Mouse (Mus musculus): Measurements from ENCODE around the gene Dll3.

Dll3 gene

DNA sequence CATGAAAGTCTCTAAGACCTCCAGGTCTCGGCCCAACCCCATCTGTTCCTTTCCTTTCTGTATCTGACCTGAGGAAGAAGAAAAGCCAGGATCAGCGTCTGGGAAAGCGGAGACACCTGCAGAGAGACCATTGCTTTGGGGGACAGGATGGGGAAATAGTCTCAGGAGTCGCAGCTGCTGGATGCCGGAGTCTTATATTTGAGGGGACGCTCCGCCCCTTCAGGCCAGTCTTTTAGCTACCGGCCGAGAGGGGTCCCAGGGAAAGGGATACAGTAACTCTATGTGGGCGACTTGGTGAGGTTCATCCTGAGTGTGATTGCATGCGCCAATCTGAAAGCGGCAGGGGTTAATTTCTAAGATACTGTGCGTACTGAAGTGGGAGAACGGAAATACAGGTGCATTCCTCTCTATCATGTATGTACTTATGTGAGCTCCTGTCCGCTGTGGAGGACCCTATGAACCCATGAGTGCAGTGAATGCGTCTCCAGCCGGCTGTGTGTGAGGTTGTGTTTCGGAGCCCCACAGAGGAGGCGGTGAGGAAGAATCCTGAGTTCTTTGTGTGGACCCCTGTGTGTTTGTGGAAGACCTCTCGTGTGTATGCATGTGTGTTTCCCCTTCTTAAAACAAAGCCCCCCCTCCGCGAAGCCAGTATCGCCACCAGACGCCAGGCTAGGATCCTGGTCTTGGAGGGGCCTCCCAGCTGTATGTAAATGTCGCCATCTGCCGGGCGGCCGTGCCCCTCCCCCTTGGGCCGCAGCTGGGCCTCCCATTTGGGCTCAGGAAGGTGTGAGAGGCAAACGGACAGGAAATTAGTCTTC, at the start of gene Dll3:
Dll3 (minus strand) TSS at position 623 of the 818 bp plus-strand sequence.
- DNase-seq = peak; percentile 65

DNA sequence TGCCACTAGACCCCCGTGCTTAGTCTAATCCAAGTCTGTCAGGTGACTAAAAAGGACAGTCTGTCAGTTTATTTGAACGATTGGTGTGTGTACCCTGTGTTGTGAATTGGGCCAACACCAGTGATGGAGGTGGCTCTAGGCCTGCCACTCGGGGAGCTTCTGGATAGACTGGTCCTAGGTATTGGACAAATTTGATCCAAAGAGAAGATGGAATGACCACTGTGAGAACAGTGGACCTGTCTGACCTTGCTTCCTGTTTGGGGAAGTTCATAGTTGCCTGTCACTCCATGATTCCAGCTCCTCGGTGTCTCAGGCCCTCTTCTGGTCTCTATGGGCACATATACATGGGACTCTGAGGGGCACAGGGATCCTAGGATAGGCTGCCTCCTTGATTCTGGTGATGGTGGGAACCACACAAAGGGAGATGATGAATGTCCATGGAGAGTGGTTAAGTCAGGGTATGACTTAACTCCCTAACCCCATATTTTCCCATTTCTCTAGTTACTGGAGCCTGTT, 49.7 kb upstream of the Dll3 start:
- no peak for DNase-seq

DNA sequence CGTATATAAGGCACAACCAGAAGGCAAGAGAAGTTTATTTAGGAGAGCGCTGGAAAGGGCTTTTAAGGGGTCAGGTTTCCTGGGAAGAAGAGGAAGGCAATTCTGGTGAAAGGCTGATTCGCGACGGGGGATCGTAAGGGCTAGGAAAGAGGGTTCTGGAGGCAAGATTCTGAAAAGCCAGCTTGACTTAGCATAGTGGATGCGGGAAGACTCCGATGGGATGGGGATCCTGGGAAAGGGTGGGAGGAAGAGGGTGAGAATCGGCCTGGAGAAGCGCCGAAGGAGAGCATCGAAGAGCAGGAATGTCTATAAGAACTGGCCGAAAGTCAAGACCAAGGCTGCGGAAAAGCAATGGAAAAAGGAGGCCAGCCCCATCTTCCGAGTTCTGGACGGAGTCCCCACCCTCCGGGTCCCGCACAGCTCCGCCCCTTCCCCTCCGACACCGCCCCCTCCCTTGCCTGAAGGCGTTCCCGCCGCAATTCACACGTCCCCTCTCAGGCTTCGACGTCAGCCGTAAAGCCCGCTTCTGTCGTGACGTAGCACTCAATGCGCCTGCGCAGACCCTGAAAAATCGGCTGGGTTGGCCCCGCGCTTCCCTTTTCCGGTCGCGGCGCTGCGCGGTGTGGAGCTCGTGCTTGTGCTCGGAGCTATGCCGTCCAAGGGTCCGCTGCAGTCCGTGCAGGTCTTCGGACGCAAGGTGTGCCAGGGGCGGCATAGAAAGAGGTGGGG, 48.3 kb upstream of the Dll3 start, which contains the start of gene Rps16:
Rps16 (plus strand) TSS at position 498 of the 729 bp plus-strand sequence.
- peak; percentile 99 for DNase-seq

DNA sequence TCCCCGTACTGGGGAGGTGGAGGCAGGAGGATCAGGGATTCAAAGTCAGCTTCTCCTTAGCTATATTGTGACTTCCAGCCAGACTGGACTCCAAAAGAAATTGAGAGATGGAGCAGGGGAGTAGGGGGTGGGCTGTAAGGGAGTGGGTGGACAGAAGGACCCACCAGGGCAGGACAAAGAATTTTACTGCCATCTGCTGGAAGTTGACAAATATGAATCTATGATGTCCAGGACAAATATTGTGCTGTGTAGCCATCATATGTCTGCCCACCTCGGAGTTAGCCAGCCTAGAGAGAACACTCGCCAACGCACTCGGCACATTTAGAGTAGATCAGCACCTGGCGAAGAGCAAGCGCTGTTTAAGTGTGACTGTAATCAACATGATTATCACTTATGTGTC, 46.6 kb upstream of the Dll3 start:
- no peak for DNase-seq

DNA sequence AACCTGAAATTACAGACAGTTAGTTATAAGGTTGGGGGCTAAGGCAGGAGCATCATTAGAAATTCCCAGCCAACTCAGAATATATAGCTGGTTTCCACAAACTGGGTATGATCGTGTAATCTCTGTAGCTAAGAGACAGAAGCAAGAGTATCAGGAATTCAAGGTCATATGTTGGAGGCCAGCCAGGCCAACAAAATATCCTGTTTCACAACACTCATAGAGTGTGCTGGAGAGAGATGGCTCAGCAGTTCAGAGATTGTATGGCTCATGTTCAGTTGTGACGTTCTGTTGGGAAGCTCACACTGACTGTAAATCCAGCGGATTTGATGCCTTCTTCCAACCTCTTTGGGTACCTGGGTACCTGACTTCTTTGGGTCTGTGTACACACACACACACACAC, 45.7 kb upstream of the Dll3 start:
- DNase-seq = no peak

DNA sequence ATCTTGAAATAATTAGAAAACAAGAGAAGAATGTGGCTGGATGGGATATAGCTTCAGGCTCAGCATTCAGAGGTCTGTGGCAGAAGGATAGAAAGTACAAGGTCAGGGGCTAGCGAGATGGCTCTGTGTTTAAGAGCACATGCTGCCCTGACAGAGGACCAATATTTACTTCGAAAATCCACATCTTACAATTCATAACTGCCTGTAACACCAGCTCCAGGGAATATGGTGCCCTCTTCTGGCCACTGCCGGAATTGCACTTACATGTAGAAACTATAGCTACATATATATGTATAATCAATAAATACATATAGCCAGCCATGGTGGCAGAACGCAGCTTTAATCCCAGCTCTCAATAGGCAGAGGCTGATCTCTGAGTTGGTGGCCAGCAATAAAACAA, 42.6 kb upstream of the Dll3 start:
- peak; percentile 66 for DNase-seq

DNA sequence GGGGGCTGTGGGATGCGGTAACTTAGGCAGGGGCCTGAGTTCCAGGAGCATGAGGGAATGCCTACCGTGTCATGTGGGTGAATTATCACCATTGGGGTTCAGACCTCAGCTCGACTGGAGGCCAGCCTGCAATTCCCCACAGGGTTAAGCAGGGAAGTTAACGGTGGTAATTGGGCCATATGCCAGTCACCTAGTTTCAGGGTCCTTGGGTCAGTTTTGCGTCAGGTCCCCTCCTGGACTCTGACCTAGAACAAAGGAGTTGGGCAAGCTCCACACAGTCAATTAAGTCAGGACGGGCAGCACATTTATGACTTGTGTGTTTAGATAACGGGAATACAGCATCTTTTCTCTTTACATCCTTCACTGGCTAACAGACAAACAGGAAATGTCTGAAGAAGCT, 39.3 kb upstream of the Dll3 start:
- no peak for DNase-seq

DNA sequence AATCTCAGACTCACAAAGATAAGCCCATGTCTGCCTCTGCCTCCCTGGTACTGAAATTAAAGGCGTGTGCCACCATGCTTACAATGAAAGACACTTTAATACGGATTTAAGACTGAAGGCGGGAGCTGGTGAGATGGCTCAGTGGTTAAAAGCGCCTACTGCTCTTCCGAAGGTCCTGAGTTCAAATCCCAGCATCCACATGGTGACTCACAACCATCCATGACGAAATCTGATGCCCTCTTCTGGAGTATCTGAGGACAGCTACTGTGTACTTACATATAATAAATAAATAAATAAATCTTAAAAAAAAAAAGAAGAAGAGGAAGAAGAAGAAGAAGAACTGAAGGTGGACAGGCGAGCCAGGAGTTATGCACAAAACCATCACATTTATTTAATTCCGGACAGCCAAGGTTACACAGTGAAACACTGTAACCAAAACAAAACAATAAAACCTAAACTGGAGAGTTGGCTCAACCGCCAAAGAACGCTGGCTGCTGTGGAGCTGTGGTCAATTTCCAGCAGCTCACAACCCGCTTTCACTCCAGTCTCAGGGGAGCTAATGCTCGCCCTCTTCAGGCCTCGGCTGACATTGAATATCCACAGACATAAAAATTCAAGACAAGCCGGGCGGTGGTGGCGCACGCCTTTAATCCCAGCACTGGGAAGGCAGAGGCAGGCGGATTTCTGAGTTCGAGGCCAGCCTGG, 37.3 kb upstream of the Dll3 start:
- peak; percentile 60 for DNase-seq

DNA sequence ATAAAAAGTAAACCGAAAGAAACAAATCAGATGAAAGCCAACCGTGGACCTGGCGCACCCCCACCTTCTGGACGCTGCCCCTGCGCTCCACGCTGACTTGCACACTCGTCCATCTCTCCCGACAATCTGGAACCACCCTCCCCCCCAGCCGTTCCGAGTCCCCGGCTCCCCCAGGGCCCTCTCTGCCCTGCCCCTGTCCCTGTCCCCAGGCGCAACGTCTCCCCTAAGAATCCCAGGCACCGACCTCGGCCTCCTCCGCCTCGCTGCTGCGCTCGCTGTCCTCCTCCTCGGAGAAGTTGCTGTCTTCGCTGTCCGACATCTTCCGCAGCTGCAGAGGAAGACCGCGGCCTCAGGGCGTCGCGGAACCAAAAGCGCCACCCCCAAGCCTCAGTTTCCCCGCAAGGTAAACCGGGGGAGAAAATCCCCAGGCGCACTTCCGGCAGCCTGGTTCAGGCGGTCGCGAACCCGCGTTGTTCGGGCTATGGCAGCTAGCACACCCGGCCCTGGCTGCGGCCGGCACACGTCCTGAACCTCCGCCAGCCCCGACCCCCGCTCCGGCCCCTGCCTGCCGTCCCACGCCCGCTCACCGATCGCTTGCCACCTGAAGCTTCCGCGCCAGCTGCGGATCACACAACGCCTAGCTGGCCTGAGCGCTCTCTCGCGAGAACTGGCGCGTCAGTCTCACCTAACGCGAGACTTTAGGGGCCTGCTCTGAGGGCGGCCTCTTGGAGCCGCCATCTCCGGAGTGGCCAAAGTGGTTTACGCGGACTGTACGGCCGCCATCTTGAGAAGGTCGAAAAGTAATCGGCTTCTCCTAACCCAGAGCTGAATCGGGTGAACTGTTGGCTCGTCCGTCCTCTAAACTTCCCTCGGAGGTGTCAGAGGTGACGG, 36.3 kb upstream of the Dll3 start, which contains the start of gene Supt5:
Supt5 (minus strand) TSS at position 639 of the 891 bp plus-strand sequence.
- DNase-seq = peak; percentile 98

DNA sequence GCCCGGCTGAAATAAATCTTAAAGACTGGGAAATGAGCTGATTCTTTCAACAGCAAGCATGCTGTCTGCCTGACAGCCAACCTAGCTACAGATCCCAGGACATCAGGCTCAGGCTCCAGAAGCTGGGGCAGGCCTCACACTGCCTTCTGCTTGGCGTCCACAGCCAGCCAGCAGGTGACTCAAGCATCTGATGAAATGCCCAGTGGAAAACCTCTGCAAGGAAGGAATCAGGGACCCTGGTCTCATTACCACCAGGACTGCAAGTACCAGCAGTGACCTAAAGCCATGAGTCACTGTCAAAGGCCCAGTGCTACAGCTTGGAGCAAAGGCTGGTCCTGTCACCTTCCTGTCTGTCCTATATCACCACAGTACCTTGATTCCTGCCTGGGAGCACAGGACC, 33.4 kb upstream of the Dll3 start:
- DNase-seq = no peak

DNA sequence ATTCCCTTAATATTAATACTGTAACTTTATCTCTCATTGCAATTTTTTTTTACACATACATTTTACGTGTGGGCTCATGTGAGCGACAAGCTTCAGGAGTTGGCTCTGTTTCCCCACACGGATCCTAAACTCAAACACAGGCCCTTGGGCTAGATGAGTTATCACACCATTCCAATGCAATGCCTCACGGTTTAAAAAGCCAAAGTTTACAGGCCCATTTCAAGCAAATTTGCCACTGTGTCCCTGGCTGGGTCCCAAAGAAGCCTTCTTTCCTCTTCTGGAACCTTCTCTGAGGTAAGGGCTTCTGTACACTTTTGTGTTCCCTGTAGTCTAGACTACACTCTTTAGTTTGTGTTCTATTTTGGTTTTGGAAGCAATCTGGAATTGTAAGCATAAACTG, 32.5 kb upstream of the Dll3 start:
- DNase-seq = no peak

DNA sequence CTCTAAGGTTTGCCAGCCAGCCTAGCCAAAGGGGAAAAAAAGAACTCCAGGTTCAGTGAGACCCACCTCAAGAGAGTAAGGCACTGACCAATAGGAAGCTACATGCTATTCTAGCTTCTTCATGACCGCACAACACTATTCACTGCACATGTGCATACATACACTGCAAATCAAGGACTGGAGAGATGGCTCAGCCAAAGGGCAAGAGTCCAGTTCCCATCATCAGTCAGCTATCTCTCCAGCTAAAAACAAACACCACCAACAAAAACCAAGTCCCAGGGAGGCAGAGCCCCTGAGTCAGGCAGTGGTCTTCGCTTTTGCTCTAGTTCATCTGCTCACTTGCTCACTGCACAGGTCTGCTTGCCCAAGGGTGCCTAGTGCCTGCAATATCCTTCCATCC, 26.2 kb upstream of the Dll3 start:
- DNase-seq = no peak

DNA sequence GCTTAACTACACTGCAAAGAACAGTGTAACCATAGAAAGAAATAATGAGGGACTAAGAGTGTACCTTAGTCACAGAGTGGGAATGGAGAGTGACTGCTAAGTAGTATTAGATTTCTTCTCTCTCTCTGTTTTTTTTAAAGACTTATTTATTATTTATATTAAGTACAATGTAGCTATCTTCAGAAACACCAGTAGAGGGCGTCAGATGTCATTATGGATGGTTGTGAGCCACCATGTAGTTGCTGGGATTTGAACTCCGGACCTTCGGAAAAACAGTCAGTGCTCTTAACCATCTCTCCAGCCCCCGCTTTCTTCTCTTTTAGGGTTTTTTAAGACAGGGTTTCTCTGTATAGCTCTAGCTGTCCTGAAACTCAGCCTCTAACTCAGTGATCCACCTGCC, 24.4 kb upstream of the Dll3 start:
- DNase-seq = no peak

DNA sequence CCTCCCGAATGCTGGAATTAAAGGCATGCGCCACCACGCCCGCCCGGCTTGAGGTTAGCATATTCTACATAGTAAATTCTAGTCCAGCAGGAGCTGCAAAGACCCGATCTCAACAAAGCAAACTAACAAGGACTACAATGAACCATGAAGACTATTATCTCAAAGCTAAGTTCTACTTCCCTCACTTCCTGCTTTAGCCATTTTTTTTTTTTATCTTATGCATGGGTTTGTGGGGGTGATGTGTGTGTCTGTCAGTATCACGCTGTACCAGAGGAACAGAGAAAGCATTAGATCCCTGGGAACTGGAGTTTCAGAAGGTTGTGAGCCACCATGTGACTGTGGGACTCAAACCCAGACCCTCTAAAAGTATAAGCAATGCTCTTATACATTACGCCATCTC, 23.3 kb upstream of the Dll3 start:
- DNase-seq = no peak

DNA sequence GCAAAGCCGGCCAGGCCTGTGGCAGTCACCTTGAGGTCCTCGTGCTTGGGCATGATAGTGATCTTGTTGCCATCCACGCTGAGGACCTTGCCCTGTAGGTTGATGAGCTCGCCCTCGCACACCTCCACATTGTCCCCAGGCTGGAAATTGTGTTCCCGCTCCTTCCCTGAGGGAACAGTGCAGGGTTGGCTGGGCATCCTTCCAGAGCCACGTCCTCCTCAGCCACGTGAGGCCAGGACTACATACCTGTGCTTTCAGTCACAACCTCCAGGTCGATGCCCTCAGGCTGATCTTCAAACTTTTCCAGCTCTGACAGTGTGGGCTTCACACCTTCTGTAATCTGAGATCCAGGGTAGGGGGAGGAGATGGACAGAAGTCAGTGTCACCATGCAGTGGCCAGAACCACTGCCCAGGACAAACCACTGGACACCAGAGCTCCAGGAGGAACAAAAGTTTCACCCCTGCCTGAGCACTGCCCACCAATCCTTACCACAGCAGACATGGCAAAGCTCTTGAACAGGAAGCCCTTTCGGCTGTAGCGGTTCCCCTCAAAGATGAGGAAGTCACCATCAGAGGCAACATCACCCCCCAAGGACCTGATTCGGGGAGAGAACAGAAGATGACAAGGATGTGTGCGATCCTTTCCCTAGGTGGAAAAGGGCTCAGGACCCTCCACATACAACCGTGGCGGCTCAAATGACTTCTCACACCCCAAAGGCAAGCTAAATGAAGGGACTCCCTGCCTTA, 20.1 kb upstream of the Dll3 start:
- DNase-seq = no peak

DNA sequence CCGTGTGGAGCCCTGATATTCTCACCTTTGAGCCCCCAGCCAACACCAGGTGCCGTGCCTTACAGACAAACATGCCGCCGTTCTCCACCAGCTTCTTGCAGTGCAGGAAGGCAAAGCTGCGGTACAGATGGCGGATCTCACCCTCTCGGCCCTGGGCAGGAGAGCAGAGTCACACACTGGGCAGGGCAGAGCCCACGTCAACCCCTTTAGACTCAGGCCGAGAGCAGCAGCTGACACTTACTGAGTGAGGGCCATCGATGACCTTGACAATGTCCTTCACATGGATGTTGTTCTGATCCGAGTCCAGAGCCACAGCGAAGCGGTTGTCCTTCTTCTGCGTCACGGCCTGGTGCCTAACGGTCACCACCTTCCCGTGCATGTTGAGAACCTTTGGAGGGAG, 16.7 kb upstream of the Dll3 start:
- no peak for DNase-seq

DNA sequence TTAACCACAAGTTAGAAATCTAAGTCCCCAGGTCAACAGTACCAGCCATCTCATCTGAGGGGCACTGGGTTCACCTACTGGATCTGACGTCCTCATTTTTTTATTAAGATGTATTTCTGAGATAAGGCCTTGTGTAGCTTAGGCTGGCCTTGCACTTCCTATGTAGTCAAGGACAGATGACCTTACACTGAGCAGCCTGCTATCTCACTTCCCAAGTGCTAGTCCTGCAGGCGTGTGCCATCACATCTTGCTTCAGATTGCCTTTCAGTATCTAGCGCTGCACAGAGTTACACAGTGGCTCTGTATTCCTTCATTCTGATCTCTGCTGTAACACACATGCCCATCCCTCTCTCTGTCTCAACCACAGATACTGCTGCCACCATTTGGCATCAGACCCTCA, 16.0 kb upstream of the Dll3 start:
- no peak for DNase-seq

DNA sequence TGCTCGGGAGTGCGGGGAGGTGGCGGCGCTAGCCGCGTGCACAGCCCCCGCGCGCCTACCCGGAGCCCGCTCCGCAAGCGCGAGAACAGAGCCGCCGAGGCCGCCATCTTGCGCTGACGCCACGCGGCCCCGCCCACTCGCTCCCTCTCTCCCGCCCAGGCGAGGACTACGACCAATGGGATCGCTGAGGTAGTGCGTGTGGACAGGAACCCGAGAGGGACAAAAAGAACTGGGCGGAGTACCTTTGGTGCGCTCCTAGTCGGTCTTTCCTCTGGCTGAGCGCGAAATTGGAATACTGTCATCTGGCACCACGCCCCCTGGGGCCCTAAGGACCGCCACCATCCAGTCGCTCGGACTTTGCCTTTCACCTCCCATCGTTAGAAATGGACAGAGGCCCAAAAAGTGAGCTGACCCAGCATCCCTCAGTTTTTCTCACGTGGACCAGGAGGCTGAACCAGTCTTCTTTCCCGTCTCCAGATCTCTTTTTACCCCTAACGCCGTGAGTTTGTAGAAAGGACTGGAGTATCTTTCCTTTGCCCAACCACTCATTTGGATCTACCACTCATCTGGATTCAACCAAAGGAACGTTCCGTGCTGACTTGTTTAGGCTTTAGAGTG, 10.0 kb upstream of the Dll3 start, which contains the start of gene Timm50:
Timm50 (minus strand) TSS at position 147 of the 618 bp plus-strand sequence.
- peak; percentile 96 for DNase-seq

DNA sequence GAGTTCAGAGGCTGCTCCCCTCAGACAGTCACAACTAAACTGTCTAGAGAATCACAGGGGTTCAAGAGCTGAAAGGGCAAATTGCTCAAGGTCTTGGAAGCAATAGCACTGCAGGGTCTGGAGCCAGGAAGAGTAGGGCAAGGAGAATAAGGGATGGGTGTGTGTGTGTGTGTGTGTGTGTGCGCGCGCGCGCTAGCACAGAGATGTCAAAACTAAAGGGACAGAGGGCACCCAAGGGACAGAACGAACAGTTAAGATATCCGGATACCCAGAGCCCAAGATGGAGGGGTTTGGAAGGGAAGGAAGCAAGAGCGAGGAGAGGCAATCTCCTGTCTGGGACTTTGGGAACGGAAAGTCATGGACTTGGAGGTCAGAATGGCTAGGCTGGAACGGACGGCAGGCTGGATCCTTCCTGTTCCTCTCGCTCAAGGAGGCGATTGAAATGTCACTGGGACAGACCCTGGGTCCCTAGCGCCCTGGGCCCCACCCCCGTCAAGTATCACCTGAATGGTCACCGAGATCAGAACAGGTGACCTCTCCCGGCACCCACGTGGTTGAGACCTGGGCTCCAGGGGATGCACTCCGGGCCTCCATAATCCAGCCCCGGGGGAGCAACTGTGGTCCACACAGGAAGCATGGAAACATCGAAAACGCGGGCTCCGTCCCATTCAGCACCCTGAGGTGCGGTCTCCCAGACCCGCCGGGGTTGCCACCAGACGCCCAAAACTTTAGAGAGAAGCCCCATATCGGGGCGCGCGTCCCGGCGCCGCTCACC, 9.3 kb upstream of the Dll3 start:
- DNase-seq = no peak

DNA sequence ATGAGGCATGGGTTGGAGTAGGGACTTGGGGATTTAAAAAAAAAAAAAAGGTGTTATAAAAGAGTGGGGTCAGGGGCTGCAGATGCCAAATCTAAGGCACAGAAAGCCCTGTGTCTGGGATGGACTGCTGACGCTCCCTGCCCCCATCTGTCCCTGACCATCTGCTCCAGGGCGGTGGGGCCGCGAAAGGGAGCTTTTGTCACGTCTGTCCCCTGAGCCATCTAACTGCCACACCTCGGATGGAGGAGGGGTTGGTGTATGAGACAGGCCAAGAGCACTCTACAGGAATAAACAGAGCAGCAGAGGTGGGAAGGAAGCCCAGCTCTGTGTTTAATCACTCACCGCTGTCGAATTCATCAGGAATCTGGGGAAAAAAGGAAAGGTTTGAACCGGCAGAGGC, 7.7 kb upstream of the Dll3 start:
- no peak for DNase-seq
